Mouse (Mus musculus): Measurements from ENCODE around the gene Fbxo47.
"Not testable (repeated sequence)": the region's sequence is repeated elsewhere in the genome, so short reads cannot be mapped to it uniquely, and the experiment has no call there.

The Fbxo47 gene

DNA sequence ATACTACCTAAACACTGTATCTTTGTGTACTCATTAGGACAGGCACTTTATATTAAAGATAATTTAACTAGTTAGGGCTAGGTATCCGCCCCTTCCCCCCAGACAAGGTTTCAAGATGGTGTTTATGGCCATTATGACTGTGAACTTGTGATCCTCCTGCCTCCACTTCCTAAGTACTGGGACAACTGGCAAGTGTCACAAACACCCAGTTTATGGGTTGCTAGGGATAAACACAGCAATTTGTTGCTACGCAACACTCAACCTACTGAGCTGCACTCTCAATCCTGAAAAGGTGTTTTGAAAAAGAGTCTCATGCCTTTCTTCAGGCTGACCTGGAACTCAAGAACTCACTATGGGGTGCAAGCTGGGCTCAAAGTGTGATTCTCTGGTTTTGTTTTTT is 6.6 kb downstream of the Fbxo47 start:
- no peak for DNase-seq

GRCm38 (mm10) chr11:97874396-97874795 is 9.6 kb downstream of the Fbxo47 start:
- no peak for DNase-seq

DNA sequence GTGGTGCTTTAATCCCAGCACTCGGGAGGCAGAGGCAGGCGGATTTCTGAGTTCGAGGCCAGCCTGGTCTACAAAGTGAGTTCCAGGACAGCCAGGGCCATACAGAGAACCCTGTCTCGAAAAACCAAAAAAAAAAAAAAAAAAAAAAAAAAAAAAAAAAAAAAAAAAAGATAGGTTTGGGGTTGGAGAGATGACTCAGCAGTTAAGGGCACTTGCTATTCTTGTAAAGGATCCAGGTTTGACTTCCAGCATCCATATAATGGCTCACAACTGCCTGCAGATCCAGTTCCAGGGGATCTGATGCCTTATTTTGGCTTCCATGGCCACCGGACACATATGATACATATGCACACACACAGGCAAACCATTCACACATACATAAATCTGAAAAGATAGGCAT is 11.6 kb downstream of the Fbxo47 start:
- DNase-seq = not testable (repeated sequence)

- DNase-seq = no peak
Observed at GRCm38 (mm10) chr11:97867591-97867990, 16.4 kb downstream of the Fbxo47 start.

GRCm38 (mm10) chr11:97866091-97866888 is 17.7 kb downstream of the Fbxo47 start:
- no peak for DNase-seq

GRCm38 (mm10) chr11:97865421-97865820 is 18.5 kb downstream of the Fbxo47 start:
- no peak for DNase-seq

- DNase-seq = no peak
Observed at GRCm38 (mm10) chr11:97862148-97862547, 21.8 kb downstream of the Fbxo47 start.

GRCm38 (mm10) chr11:97855473-97855872 is 28.5 kb downstream of the Fbxo47 start:
- DNase-seq = no peak

- DNase-seq = no peak
Observed at GRCm38 (mm10) chr11:97851601-97852000, 32.4 kb downstream of the Fbxo47 start.

DNA sequence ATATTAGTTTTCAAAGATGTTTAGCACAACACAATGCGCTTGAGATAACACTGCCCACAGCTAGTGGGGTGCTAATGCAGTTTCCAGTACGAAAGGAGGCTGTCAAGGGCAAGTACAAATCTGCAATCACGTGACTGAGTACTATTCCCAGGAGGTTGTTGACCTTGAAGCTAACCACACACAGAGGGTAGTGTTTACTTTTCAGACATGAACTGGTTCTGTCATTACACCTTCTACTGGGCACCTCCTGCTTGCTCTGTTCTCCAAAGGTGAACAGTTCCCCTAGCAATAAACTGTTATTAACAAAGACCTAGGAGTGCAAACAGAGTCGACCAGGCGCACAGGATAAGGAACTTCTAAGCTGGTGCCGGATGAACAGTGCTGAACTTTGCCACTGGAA is 33.6 kb downstream of the Fbxo47 start:
- peak; percentile 50 for DNase-seq

- DNase-seq = no peak
Observed at GRCm38 (mm10) chr11:97842001-97842400, 42.0 kb downstream of the Fbxo47 start.

- peak; percentile 66 for DNase-seq
Observed at GRCm38 (mm10) chr11:97840991-97841661, 42.8 kb downstream of the Fbxo47 start.

GRCm38 (mm10) chr11:97840539-97840954 is 43.4 kb downstream of the Fbxo47 start, which contains the start of gene B230217C12Rik:
B230217C12Rik (plus strand) TSS chr11:97840780.
- peak; percentile 64 for DNase-seq

- no peak for DNase-seq
Observed at GRCm38 (mm10) chr11:97840135-97840490, 43.8 kb downstream of the Fbxo47 start.

DNA sequence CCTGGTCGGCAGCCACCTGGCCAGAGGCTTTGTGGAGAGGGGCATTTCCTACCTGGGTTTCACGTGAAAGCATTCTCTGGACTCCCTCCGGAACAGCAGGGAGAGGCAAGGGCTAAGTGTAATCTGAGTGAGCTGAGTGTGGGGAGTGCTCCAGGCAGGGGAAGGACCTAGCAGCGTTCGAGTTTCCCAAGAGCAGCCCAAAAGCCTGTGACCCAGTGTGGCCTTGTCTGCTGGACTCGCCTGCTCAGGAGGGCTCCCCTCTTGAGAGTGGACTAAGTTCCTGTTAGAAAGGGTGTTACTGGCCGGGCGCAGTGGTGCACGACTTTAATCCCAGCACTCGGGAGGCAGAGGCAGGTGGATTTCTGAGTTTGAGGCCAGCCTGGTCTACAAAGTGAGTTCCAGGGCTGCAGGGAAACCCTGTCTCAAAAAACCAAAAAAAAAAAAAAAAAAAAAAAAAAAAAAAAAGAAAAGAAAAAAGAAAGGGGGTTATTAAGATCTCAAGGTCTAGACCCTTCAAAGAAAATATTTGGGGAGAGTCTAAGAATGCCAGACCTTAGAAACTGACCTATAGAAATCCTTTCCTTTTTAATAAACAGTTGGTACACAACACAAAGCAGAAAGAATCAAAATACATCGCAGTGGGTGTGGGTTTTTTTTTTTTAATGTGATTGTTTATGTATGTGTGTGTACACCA is 44.4 kb downstream of the Fbxo47 start:
- DNase-seq = no peak

DNA sequence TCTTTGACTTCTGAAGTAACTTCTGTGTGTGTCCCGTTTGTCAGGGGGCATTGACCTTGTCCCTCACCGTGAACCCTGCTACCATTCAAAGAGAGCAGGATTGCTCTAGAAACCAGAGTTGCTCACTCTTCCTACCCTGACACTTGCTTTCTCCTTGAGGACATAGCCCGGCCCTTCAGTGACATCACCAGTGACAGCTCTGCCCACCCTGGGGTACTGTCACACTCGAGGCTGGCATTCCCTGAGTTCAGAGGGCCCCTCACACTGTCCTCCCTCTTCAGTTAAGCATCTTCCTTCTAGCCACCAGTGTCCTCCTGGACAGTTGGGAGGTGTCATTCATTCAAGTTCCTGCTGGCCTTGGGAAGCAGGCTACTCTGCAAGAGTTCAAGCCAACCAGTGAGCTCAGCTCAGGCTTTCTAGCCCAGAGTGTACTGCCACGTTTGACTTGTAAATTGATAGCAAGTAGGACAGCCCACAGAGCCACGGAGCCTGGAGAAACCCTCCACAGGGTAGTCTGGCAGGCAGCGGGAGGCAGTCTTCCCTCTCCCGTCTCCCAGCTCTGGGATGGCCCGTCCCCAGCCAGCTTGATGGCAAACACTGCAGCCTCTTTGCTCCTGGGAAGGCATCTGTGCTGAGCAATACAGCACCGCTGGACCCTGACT is 45.0 kb downstream of the Fbxo47 start:
- DNase-seq = no peak

- DNase-seq = no peak
Observed at GRCm38 (mm10) chr11:97837641-97838149, 46.3 kb downstream of the Fbxo47 start.

DNA sequence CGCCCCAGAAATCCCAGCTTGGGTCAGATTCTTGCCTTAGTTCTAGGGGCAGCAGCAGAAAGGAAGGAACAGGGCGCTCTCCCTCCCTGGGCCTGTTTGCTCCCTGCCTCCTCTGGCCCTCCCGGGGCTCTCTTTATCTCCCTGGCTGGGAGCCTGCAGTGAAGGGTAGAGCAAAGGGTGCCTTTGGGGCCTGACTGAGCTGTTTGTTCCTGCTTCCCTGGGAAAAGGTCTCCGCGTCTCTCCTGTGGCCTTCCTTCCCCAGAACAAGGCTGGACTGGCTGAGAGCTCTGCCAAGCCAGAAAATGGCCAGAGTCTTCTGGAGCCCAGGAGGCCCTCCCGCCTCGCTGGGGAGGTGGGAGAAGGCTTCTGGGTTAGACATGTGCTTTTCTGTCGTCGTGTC is 46.9 kb downstream of the Fbxo47 start:
- not testable (repeated sequence) for DNase-seq

- no peak for DNase-seq
Observed at GRCm38 (mm10) chr11:97836541-97836940, 47.4 kb downstream of the Fbxo47 start.

- DNase-seq = no peak
Observed at GRCm38 (mm10) chr11:97833352-97833751, 50.6 kb downstream of the Fbxo47 start.

DNA sequence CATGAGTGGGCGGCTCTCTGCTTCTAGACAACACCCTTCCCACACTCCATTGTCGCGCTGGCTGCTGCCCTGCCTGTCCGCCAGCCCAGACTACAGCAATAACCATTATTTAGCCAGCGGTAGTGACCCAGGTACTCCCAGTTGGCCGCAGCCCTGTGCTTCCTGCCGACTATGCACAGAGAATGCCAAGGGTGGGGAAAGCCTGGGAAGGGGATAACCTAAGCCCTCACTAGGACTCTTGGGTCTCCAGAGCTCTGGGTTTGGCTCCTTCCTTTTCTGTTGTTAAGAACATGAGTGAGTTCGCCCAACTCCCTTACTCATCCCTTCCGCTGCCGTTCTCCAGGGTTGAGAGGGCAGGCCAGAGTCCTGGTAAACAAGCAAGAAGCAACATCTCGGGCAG is 52.0 kb downstream of the Fbxo47 start:
- DNase-seq = no peak

- DNase-seq = no peak
Observed at GRCm38 (mm10) chr11:97830501-97830900, 53.5 kb downstream of the Fbxo47 start.

GRCm38 (mm10) chr11:97829913-97830476 is 54.0 kb downstream of the Fbxo47 start:
- DNase-seq = peak; percentile 69
